In genomic region chr9:111146216-111146798, GRCm38 (mm10) we compare ENCODE assay signal across 15 mouse cellular contexts. TPM values are rescaled to one million over a fixed set of nuclear protein-coding genes. Genes with fewer than 3 reads are reported as not detected.
DNase-seq lines count a peak whose midpoint lies in the region; ATAC-seq and TF ChIP-seq lines count a peak whose summit lies in the region.
"Had no signal": no experiment of that assay in that cellular context is flagged by ENCODE, and none has a peak within 500 bp of the region (broad histone marks: within the 10 kb centered on the region; RNA-seq: fewer than 3 reads in every experiment).

No protein-coding gene starts in this region.

- no peaks in the 10 kb centered on the region for H3K36me3 ChIP-seq in hindbrain, postnatal 0 days (ENCODE audit: insufficient read depth, low read length)

- peak; percentile 16 for DNase-seq in layer of hippocampus, adult 11-12 months (ENCODE audit: low spot score)
- DNase-seq in layer of hippocampus, postnatal 36 days = no peak
- DNase-seq in CD4-positive helper T cell, adult 2 months (ENCODE audit: low read depth, low spot score) = peak; percentile 31
- peak; percentile 65 for DNase-seq in lung, postnatal 36 days
- DNase-seq in hindbrain, postnatal 0 days (ENCODE audit: low spot score) = no peak
- DNase-seq in urinary bladder, postnatal 14 days (ENCODE audit: low spot score) = no peak
- DNase-seq in ovary, postnatal 36 days (ENCODE audit: low spot score) = no peak
- DNase-seq: adrenal gland, postnatal 14 days; cerebellum, adult 11-12 months; embryo, embryonic 11 days; gastrocnemius, postnatal 36 days had no signal

- no peaks in the 10 kb centered on the region for H3K27me3 ChIP-seq in hindbrain, postnatal 0 days (ENCODE audit: insufficient read depth, low read length)
- H3K27me3 ChIP-seq: hindbrain, embryonic 13.5 days; limb, embryonic 12.5 days had no signal

- no peak overlapping the region for H3K4me3 ChIP-seq in hindbrain, postnatal 0 days (ENCODE audit: low read length)
- H3K4me3 ChIP-seq: hindbrain, embryonic 13.5 days; limb, embryonic 12.5 days had no signal

- no peak overlapping the region for H3K4me2 ChIP-seq in hindbrain, postnatal 0 days (ENCODE audit: low read depth, low read length)
- H3K4me2 ChIP-seq: hindbrain, embryonic 13.5 days; limb, embryonic 12.5 days had no signal

- H3K9me3 ChIP-seq in hindbrain, postnatal 0 days (ENCODE audit: low read length) = no peaks in the 10 kb centered on the region
- H3K9me3 ChIP-seq: hindbrain, embryonic 13.5 days; limb, embryonic 12.5 days had no signal

- H3K27ac ChIP-seq in hindbrain, postnatal 0 days = no peak overlapping the region
- H3K27ac ChIP-seq: hindbrain, embryonic 13.5 days; limb, embryonic 12.5 days had no signal

- H3K4me1 ChIP-seq in hindbrain, postnatal 0 days (ENCODE audit: insufficient read depth, low read length) = 0 out of 2 replicates have a peak, but pooled peaks cover 4% of the 10 kb centered on the region

- WGBS in hindbrain, postnatal 0 days = 93% methylated on average over 7 of the region's 7 CpGs

- TF ChIP-seq CTCF in hindbrain, postnatal 0 days (IDR thresholded peaks at IDR 0.05; ENCODE audit: low read depth) = no peak

- no peak overlapping the region for H3K9ac ChIP-seq in hindbrain, postnatal 0 days (replicated peaks; ENCODE audit: low read length)
- H3K9ac ChIP-seq: hindbrain, embryonic 13.5 days; limb, embryonic 12.5 days had no signal

- ATAC-seq in activated CD4-positive, CD25-positive, alpha-beta regulatory T cell, adult 4 months = peak; percentile 42
- no peak for ATAC-seq in hindbrain, postnatal 0 days
- ATAC-seq: forebrain, embryonic 16.5 days had no signal

RNA-seq across cellular contexts. Expression of gene Lrrfip2, which starts 28.9 kb away (rescaled TPM):
- total RNA-seq in layer of hippocampus, postnatal 36 days (2021) = 10 to 100 TPM; 35.0 to 39.0 TPM
- polyA plus RNA-seq in activated CD4-positive, CD25-positive, alpha-beta regulatory T cell, adult 4 months (2017; shearing (Covaris generic)) = 10 to 100 TPM in 1 of 2 experiments, 1 to 10 TPM in 1; 8.3 to 12.2 TPM
- total RNA-seq in hindbrain, postnatal 0 days (2014; rRNA removed) = 20.8 and 24.9 TPM in 2 replicates
- 38.8 and 40.0 TPM in 2 replicates for polyA plus RNA-seq in hindbrain, postnatal 0 days (2015; fragmentation: Nextera tagmentation; extraction: Ambion mirVana)

Comparison
In these comparisons a context has a peak if more than half of its experiments do, and no peak if none do; other contexts are left out.
1. DNase-seq: peak in layer of hippocampus, adult 11-12 months (single experiment), CD4-positive helper T cell, adult 2 months (single experiment) and lung, postnatal 36 days (single experiment); none in layer of hippocampus, postnatal 36 days (0 of 2), hindbrain, postnatal 0 days (single experiment), urinary bladder, postnatal 14 days (single experiment) and ovary, postnatal 36 days (single experiment).